Mouse (Mus musculus): ENCODE data around the gene Pglyrp2. TPM values are rescaled to one million over a fixed set of nuclear protein-coding genes. Genes with fewer than 3 reads are reported as not detected.

Pglyrp2 gene
- polyA plus RNA-seq, 1 experiment from 2014 or later: not detected

- Histone ChIP-seq H3K4me3 (ENCODE audit: low read length) (peak overlapping the region; percentile 32), H3K4me1 (ENCODE audit: control insufficient read depth, insufficient read depth, low read length) (no peaks in the 10 kb centered on the region; the same call in 1 of the 2 replicates), H3K27me3 (ENCODE audit: control insufficient read depth, insufficient read depth, low read length) (no peaks in the 10 kb centered on the region), H3K36me3 (ENCODE audit: control insufficient read depth, insufficient read depth, low read length) (peaks cover 3% of the 10 kb centered on the region; the same call in 1 of the 2 replicates), H3K9me3 (ENCODE audit: control insufficient read depth, low read length) (no peaks in the 10 kb centered on the region), H3K9ac (ENCODE audit: low read depth, low read length) (peak overlapping the region; percentile 42; the same call in 1 of the 2 replicates), H3K4me2 (replicated peaks; ENCODE audit: low read depth, low read length) (peak overlapping the region; percentile 39), H3K27ac (ENCODE audit: low read depth, low read length) (peak overlapping the region; percentile 55; the same call in 1 of the 2 replicates)
- 11% methylated on average over 12 of the region's 17 CpGs for WGBS
- peak; percentile 72 for ATAC-seq (ENCODE audit: low FRiP score, low TSS enrichment)
Observed at GRCm38 (mm10) chr17:32368991-32369578, 54.9 kb downstream of the Pglyrp2 start.

- peaks cover 3% of the 10 kb centered on the region; the same call in 1 of the 2 replicates for H3K36me3 ChIP-seq (ENCODE audit: control insufficient read depth, insufficient read depth, low read length)
- no peak overlapping the region for H3K4me3 ChIP-seq (ENCODE audit: low read length)
- no peaks in the 10 kb centered on the region for H3K9me3 ChIP-seq (ENCODE audit: control insufficient read depth, low read length)
- H3K27ac ChIP-seq (ENCODE audit: low read depth, low read length): no peak overlapping the region
- peaks cover 9% of the 10 kb centered on the region for H3K4me1 ChIP-seq (ENCODE audit: control insufficient read depth, insufficient read depth, low read length)
- ATAC-seq (ENCODE audit: low FRiP score, low TSS enrichment): no peak
- no peak overlapping the region for H3K4me2 ChIP-seq (replicated peaks; ENCODE audit: low read depth, low read length)
- 90% methylated on average over 11 of the region's 11 CpGs for WGBS
- H3K9ac ChIP-seq (ENCODE audit: low read depth, low read length): no peak overlapping the region
- H3K27me3 ChIP-seq (ENCODE audit: control insufficient read depth, insufficient read depth, low read length): no peaks in the 10 kb centered on the region
Observed at GRCm38 (mm10) chr17:32367706-32368105, 56.3 kb downstream of the Pglyrp2 start.

- WGBS: 64% methylated on average over 1 of the region's 1 CpGs
- H3K9me3 ChIP-seq (ENCODE audit: control insufficient read depth, low read length): no peaks in the 10 kb centered on the region
- no peak overlapping the region for H3K4me3 ChIP-seq (ENCODE audit: low read length)
- H3K27me3 ChIP-seq (ENCODE audit: control insufficient read depth, insufficient read depth, low read length): no peaks in the 10 kb centered on the region
- no peak overlapping the region for H3K9ac ChIP-seq (ENCODE audit: low read depth, low read length)
- H3K4me2 ChIP-seq (replicated peaks; ENCODE audit: low read depth, low read length): no peak overlapping the region
- no peak overlapping the region for H3K27ac ChIP-seq (ENCODE audit: low read depth, low read length)
- ATAC-seq (ENCODE audit: low FRiP score, low TSS enrichment): no peak
- H3K36me3 ChIP-seq (ENCODE audit: control insufficient read depth, insufficient read depth, low read length): peaks cover 24% of the 10 kb centered on the region
- peaks cover 14% of the 10 kb centered on the region for H3K4me1 ChIP-seq (ENCODE audit: control insufficient read depth, insufficient read depth, low read length)
Observed at GRCm38 (mm10) chr17:32365296-32365695, 58.7 kb downstream of the Pglyrp2 start.

- WGBS: 55% methylated on average over 5 of the region's 5 CpGs
- Histone ChIP-seq H3K27ac (ENCODE audit: low read depth, low read length) (peak overlapping the region; percentile 67), H3K9ac (ENCODE audit: low read depth, low read length) (peak overlapping the region; percentile 96), H3K4me1 (ENCODE audit: control insufficient read depth, insufficient read depth, low read length) (peaks cover 14% of the 10 kb centered on the region), H3K36me3 (ENCODE audit: control insufficient read depth, insufficient read depth, low read length) (peaks cover 29% of the 10 kb centered on the region), H3K4me3 (ENCODE audit: low read length) (peak overlapping the region; percentile 94), H3K9me3 (ENCODE audit: control insufficient read depth, low read length) (no peaks in the 10 kb centered on the region), H3K27me3 (ENCODE audit: control insufficient read depth, insufficient read depth, low read length) (no peaks in the 10 kb centered on the region), H3K4me2 (replicated peaks; ENCODE audit: low read depth, low read length) (peak overlapping the region; percentile 85)
- peak; percentile 17 for ATAC-seq (ENCODE audit: low FRiP score, low TSS enrichment)
Observed at GRCm38 (mm10) chr17:32364850-32365249, 59.1 kb downstream of the Pglyrp2 start.

- under 1% methylated on average over 43 of the region's 47 CpGs for WGBS
- no peaks in the 10 kb centered on the region for H3K9me3 ChIP-seq (ENCODE audit: control insufficient read depth, low read length)
- H3K4me1 ChIP-seq (ENCODE audit: control insufficient read depth, insufficient read depth, low read length): peaks cover 14% of the 10 kb centered on the region
- H3K4me3 ChIP-seq (ENCODE audit: low read length): peak overlapping the region; percentile 94
- peaks cover 34% of the 10 kb centered on the region for H3K36me3 ChIP-seq (ENCODE audit: control insufficient read depth, insufficient read depth, low read length)
- peak; percentile 93 for ATAC-seq (ENCODE audit: low FRiP score, low TSS enrichment)
- peak overlapping the region; percentile 96 for H3K9ac ChIP-seq (ENCODE audit: low read depth, low read length)
- H3K27ac ChIP-seq (ENCODE audit: low read depth, low read length): peak overlapping the region; percentile 67
- H3K27me3 ChIP-seq (ENCODE audit: control insufficient read depth, insufficient read depth, low read length): no peaks in the 10 kb centered on the region
- peak overlapping the region; percentile 85 for H3K4me2 ChIP-seq (replicated peaks; ENCODE audit: low read depth, low read length)
Observed at GRCm38 (mm10) chr17:32364331-32364730, 59.6 kb downstream of the Pglyrp2 start.

- Histone ChIP-seq H3K27me3 (ENCODE audit: control insufficient read depth, insufficient read depth, low read length) (no peaks in the 10 kb centered on the region), H3K36me3 (ENCODE audit: control insufficient read depth, insufficient read depth, low read length) (peaks cover 39% of the 10 kb centered on the region), H3K9me3 (ENCODE audit: control insufficient read depth, low read length) (no peaks in the 10 kb centered on the region), H3K4me2 (replicated peaks; ENCODE audit: low read depth, low read length) (peak overlapping the region; percentile 85), H3K9ac (ENCODE audit: low read depth, low read length) (peak overlapping the region; percentile 96), H3K4me1 (ENCODE audit: control insufficient read depth, insufficient read depth, low read length) (peaks cover 14% of the 10 kb centered on the region), H3K27ac (ENCODE audit: low read depth, low read length) (peak overlapping the region; percentile 51; the same call in 1 of the 2 replicates), H3K4me3 (ENCODE audit: low read length) (peak overlapping the region; percentile 94)
- ATAC-seq (ENCODE audit: low FRiP score, low TSS enrichment): peak; percentile 37
- WGBS: under 1% methylated on average over 31 of the region's 50 CpGs
Observed at GRCm38 (mm10) chr17:32363821-32364301, 60.1 kb downstream of the Pglyrp2 start.

GRCm38 (mm10) chr17:32362686-32363085 is 61.3 kb downstream of the Pglyrp2 start:
- 83% methylated on average over 4 of the region's 4 CpGs for WGBS
- H3K27ac ChIP-seq (ENCODE audit: low read depth, low read length): no peak overlapping the region
- H3K4me1 ChIP-seq (ENCODE audit: control insufficient read depth, insufficient read depth, low read length): peaks cover 14% of the 10 kb centered on the region
- H3K4me2 ChIP-seq (replicated peaks; ENCODE audit: low read depth, low read length): peak overlapping the region; percentile 85
- ATAC-seq (ENCODE audit: low FRiP score, low TSS enrichment): no peak
- H3K4me3 ChIP-seq (ENCODE audit: low read length): peak overlapping the region; percentile 94; the same call in 1 of the 2 replicates
- H3K9me3 ChIP-seq (ENCODE audit: control insufficient read depth, low read length): no peaks in the 10 kb centered on the region
- peak overlapping the region; percentile 96; the same call in 1 of the 2 replicates for H3K9ac ChIP-seq (ENCODE audit: low read depth, low read length)
- H3K36me3 ChIP-seq (ENCODE audit: control insufficient read depth, insufficient read depth, low read length): peaks cover 50% of the 10 kb centered on the region
- H3K27me3 ChIP-seq (ENCODE audit: control insufficient read depth, insufficient read depth, low read length): no peaks in the 10 kb centered on the region

Small RNA genes lying within 50 kb of the gene (microRNA-seq; reads per million reads assigned to microRNA genes)
- gene Gm22201: not detected

Other genes starting within 250 kb of the Pglyrp2 start
- 0.10 TPM in 1 of 2 replicates, not detected in the other for gene Ephx3, start 234.6 kb downstream of the Pglyrp2 start, polyA plus RNA-seq (2014; fragmentation: Nextera tagmentation; extraction: Ambion mirVana)
- gene Brd4, start 139.4 kb downstream of the Pglyrp2 start, polyA plus RNA-seq (2014; fragmentation: Nextera tagmentation; extraction: Ambion mirVana): 94.5 and 132 TPM in 2 replicates
- 60.6 and 62.7 TPM in 2 replicates for gene Akap8, start 102.9 kb downstream of the Pglyrp2 start, polyA plus RNA-seq (2014; fragmentation: Nextera tagmentation; extraction: Ambion mirVana)
- gene Akap8l, start 73.6 kb downstream of the Pglyrp2 start, polyA plus RNA-seq (2014; fragmentation: Nextera tagmentation; extraction: Ambion mirVana): 81.7 and 93.7 TPM in 2 replicates
- 26.6 and 37.2 TPM in 2 replicates for gene Wiz, start 34.7 kb downstream of the Pglyrp2 start, polyA plus RNA-seq (2014; fragmentation: Nextera tagmentation; extraction: Ambion mirVana)
- gene Rasal3, start 20.6 kb downstream of the Pglyrp2 start, polyA plus RNA-seq (2014; fragmentation: Nextera tagmentation; extraction: Ambion mirVana): 0.20 and 0.26 TPM in 2 replicates
- gene Cyp4f39, start 28.6 kb upstream of the Pglyrp2 start, polyA plus RNA-seq (2014; fragmentation: Nextera tagmentation; extraction: Ambion mirVana): 0.63 and 0.72 TPM in 2 replicates
- gene Cyp4f17, start 81.9 kb upstream of the Pglyrp2 start, polyA plus RNA-seq (2014; fragmentation: Nextera tagmentation; extraction: Ambion mirVana): 6.9 and 7.3 TPM in 2 replicates
- 15.3 and 15.9 TPM in 2 replicates for gene Cyp4f16, start 112.4 kb upstream of the Pglyrp2 start, polyA plus RNA-seq (2014; fragmentation: Nextera tagmentation; extraction: Ambion mirVana)
- gene Cyp4f37, start 197.1 kb upstream of the Pglyrp2 start, polyA plus RNA-seq (2014; fragmentation: Nextera tagmentation; extraction: Ambion mirVana): not detected in 2 replicates
- gene Cyp4f40, start 234.7 kb upstream of the Pglyrp2 start, polyA plus RNA-seq (2014; fragmentation: Nextera tagmentation; extraction: Ambion mirVana): not detected in 2 replicates

All from kidney, embryonic 14.5 days (tissue).